Mouse (Mus musculus) inflammation-experienced regulatory T-cells, adult 6 months (primary cell): ENCODE results near the gene Gm3336. TPM values are rescaled to one million over a fixed set of nuclear protein-coding genes. Genes with fewer than 3 reads are reported as not detected.

ENCODE experiments used
- ATAC-seq: one replicate; pipeline ENCODE4 v1.8.0; 2017
- polyA plus RNA-seq, 3 experiments: library from polyadenylated mRNA; unstranded; fragments of 100-300 nt; shearing (Covaris generic); gene quantifications; one replicate each; pipeline ENCODE4 v1.2.1; 2017

Gm3336 gene
- polyA plus RNA-seq = under 1 TPM in 1 of 3 experiments, not detected in 2; 0.55 TPM

DNA sequence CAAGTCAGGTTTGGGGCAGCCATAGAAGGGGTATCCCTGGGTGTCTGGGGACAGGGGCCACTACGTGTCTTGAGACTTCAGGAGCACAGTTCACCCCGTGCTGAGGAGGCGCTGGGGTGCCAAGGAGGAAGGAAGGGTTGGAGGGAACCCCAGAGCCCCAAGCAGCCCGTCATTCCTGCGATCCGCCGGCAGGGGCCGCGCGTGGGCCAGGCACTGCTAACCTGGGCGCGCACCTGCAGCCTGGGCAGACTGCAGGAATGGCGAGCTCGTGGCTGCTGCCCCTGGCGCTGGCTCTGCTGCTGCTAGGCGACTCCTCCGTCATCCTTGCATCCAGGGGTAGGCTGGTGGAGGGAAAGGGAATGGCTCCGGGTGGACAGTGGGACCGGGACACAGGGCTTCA, at the start of gene Gm3336:
TSS of gene Gm3336 (plus strand) at position 247 of the 400 bp plus-strand sequence.
- peak; percentile 77 for ATAC-seq

DNA sequence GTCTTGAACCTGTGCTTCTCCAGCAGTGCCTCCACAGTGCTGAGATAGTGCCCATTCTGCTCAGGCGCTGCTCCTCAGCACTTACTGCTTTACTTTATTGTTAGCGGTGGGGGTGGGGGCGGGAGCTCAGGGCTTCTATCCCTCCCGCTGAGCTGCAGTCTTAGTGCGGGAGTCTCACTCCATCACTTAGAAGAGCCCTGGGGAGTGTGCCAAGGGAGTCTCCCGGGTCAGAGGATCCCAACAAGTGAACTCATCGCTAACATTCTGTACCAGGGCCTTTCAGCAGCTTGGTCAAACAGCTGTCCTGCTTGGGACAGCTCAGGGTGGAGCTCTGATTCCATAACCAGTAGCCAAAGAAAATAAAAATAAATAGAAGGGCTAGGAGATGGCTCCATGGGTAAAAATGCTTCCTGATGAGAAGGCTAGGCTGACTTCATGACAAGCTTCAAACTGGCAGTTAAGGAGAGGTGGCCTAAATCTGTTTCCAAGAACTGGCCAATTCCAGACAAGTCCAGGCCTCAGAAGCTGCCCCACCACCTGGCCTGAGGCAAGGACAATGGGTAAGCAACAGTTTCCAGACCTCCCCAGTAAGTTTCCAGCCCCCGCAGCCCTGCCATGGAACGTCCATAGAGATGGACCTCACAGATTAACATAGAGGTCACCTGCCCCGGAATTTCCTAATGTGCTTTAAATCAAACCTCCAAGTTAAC, 46.6 kb upstream of the Gm3336 start:
- ATAC-seq = no peak

DNA sequence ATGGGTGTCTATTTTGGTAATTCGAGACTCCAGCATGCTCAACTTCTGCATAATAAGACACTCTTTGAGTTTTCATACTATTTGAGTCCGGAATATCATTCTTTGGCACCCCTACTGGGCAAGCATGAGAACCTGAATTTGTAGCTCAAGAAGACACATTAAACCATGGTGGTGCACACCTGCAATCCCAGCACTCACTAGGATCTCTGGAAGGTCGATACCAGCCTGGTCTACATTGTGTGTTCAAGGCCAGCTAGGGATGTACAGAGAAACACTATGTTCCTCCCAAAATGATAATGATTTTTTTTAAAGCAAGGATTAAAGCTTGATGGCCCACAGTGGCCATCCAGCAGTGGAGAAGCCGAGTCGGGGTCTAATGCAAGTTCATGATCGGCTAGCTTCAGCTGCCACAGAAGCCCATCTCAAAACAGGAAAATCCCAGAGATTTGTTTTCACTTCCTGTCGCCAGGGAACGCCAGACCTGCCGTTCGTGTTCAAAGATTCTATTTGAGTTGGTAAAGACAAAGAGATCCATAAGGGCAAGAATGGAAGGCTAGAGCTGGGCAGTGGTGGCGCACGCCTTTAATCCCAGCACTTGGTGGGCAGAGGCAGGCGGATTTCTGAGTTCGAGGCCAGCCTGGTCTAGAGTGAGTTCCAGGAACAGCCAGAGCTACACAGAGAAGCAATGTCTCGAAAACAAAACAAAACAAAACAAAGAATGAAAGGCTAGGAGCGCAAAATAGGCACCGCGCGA, 45.8 kb upstream of the Gm3336 start:
- no peak for ATAC-seq

DNA sequence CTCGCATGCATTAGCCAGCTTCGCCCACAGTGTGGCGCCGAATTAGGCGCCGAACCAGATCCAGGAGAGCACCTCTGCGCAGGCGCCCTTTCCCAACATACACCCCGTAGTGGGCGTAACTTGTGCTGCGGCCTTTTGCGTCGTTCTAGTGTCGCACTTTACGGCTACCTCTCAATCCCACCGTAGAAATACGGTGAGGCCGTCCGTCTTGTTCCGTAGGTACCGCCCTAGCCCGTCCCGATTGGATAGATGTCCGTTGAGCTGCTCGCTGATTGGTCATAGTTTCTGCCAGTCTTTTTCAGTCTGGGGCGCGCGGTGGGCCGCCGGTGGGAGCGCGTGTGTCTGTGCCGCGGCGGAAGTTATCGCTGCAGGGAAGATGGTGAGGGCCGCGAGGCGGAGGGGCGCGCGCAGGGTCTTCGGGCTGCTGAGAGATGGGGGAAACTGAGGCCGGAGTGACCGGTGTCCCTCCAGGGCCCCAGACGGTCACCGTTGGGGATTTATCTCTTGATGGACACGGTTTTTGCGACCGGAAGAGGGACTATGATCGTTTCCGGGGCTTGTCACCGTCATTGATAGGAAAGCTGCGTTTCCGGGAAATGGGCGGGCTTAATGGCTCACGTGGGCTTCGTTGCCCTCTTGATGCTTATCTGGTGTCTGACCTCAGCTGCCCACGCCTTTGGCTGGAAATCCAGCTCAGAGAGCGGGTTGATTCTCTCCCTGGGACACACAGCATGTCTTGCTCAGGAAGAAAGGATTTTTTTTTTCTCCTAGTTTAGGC, 45.1 kb upstream of the Gm3336 start, which contains the start of gene Lsm4:
TSS of gene Lsm4 (plus strand) at position 170 of the 778 bp plus-strand sequence.
- peak; percentile 91 for ATAC-seq

DNA sequence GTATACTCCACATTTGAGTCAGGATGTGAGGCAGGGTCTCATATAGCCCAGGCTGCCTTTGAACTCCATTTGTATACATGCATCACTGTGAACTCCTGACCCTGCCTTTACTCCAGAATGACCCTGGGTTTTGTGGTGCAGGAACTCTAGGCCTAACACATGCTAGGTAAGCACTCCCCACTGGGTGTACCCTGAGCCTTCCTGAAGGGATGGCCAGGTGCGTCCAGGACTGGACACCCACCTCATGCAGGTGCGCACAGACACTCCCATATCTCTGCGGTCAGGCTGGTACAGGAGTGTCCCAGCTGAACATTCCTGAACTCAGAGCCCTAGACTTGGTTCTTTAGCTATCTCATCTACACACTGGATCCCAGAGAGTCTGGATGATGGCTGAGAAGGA, 44.2 kb upstream of the Gm3336 start:
- no peak for ATAC-seq

DNA sequence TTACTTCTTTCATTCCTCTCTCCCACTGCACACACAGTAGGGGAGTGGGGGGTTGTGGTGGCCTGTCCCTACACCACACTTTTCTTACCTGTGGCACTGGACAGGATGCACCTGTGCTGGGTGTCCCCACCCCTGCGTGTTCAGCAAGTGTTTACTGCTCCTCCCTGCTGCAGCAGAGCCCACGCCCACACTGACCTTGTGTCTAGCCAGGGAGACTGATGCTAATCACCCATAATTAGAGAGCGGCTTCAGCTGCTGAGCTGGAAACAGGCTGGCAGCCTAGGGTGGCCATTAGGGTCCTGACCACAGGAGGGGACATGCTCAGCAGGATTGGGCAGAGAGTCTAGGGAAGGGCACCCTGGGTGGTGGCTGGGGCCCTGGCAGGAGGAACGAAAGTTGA, 43.6 kb upstream of the Gm3336 start:
- no peak for ATAC-seq

- ATAC-seq = peak; percentile 54
These were observed 43.0 kb upstream of the Gm3336 start for GRCm38 (mm10) chr8:70675336-70675735.

DNA sequence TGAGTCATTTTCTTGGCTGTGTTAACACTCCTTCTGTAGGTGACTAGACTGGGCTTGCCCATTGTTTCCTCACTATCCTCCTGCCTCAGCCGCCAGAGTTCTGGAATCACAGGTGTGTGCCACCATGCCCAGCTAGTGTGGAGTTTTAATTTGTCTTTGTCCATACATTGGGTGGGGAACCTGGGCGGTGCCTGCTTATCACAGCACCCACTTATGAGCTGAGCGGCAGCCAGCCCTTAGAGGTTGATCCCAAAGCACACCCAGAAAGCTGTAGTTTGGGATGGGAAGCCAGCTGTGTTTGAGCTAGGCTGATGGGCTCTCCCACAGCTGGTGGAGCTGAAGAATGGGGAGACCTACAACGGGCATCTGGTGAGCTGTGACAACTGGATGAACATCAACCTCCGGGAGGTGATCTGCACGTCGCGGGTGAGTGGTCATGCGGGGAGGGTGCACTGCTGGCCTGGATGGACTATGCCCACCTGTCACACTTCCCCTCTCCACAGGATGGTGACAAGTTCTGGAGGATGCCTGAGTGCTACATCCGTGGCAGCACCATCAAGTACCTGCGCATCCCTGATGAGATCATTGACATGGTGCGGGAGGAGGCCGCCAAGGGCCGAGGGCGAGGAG, 40.8 kb upstream of the Gm3336 start:
- no peak for ATAC-seq

- no peak for ATAC-seq
These were observed 39.7 kb upstream of the Gm3336 start for GRCm38 (mm10) chr8:70678679-70679078.

- ATAC-seq = no peak
These were observed 38.9 kb upstream of the Gm3336 start for GRCm38 (mm10) chr8:70679404-70679803.

DNA sequence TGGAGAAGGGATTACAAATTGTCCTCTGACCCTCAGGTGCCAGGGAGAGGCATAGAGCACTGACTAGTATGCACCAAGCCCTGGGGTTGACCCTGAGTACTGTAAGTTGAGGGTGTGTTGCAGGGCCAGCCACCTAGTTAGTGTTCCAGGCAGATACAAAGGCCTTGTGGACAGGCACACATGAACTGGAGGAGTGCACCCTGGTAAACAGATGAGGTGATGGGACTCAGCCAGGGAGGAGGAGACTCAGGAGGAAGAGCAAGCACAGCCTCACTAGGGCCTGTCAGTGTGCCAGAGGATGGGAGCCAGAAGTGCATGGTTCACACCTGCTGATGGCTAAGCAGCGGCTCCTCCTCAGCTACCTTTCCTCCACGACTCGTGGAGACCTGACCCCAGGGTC, 38.3 kb upstream of the Gm3336 start:
- ATAC-seq = no peak

DNA sequence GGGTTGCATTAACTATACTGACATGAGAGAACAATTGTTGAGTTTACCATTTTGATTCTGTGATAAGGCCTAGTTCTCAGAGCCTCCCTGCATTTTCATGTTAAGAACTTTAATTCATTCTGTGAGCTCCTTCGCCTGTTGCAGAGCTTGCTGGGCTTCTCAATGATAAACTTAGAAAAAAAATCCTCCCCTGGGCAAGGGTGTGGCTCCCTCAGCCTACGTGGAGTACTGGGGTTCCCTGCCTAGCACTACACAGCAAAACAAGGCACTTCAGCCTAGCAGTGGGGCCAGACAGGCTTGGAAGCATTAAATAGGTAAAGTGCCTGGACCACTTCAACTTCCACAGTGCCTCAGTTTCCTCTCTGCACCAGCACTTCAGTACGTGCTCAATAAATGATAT, 36.9 kb upstream of the Gm3336 start:
- no peak for ATAC-seq

- no peak for ATAC-seq
These were observed 36.1 kb upstream of the Gm3336 start for GRCm38 (mm10) chr8:70682193-70682592.

DNA sequence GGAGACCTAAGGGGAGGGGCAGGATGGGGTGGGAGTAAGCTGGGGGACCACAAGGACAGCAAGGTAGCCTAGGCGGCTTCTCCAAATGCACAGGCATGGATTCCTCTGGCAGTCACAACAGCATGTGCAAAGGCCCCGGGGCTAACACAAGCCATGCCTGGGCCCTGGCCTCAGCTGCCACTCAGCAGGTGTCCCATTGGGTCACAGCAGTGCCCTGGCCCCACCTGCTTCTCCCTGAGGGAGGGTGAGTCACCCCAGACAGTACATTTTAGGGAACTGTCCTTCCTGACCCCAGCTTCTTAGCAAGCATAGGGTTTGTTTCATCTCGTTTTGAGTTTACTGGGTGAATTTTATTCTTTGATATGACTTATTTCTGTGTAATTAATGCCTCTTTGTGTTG, 35.7 kb upstream of the Gm3336 start:
- ATAC-seq = no peak

DNA sequence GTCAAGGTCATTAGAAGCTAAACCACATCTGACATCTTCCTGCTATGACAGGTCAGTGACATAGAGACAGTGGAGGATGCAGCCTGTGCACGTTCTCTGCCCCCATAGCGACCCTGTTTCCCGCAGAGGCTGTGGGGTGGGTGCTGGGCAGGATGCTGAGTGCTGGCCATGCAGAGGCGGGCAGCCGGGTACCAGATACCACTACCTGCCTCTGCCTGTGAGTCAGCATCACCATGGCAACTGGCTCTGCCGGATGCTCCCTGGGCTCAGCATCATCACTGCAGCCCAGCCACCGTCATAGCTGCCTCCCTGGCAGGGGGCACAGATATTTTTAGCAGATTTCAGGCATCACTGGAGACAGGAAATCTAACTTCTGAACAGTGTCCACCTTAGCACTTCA, 34.1 kb upstream of the Gm3336 start:
- peak; percentile 97 for ATAC-seq

DNA sequence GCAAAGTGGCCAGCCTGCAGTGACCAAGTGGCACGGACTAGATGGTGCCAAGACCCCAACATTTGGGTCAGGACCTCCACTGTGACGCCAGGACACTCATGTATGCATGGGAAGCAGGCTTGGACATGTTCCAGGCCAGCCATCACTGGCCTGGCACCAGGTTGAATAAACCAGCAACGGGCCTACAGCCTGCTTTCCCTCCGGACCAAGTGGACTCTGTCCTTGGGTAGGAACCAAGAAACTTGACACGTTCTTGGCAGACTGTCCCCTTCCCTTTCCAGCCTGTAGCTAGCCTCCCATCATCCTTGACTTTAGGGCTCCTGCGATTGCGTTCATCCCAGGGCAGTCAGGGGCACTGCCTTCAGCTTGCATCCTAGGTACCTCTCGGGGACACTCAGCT, 30.8 kb upstream of the Gm3336 start:
- ATAC-seq = no peak

DNA sequence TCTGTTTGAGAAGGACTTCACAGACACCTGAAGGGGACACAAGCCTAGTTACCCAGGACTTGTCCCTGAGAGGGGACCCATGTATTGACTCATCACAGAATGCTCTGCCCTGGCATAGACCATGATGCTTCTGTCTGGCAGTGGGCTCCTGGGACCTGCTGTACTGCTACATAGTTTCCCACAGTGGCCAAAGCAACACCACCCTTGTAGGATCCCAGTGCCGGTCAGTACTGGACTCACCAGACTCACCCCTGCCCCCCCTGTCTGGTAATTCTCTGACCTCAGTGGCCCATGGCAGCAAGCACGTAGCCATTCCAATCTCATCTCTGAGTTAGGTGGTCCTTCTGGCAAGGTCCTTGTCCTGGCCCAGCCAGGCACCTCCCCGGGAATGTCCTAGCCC, 30.2 kb upstream of the Gm3336 start:
- no peak for ATAC-seq

DNA sequence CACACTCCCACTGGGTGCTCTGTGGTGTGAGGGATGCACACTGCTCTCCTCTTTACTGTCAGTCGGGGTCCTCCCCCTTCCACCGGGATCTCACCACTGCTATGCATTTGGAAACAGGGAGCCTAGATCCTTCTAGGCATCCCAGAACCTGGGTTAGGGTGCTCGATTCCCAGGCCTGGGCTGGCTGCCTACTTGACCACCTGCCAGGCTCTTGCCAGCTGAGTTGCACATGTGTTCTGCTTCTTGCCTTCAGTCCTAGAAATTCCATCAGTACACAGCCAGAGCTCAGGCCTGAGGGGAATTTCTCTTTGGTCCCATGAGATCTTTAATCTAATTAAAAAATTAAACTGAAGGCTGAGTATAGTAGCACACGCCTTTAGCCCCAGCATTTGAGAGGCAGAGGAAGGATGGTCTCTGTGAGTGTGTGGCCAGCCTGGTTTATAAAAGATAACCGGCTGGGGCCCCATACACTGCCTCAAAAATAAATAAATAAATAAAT, 28.4 kb upstream of the Gm3336 start:
- ATAC-seq = no peak

- ATAC-seq = no peak
These were observed 27.1 kb upstream of the Gm3336 start for GRCm38 (mm10) chr8:70691230-70691629.

DNA sequence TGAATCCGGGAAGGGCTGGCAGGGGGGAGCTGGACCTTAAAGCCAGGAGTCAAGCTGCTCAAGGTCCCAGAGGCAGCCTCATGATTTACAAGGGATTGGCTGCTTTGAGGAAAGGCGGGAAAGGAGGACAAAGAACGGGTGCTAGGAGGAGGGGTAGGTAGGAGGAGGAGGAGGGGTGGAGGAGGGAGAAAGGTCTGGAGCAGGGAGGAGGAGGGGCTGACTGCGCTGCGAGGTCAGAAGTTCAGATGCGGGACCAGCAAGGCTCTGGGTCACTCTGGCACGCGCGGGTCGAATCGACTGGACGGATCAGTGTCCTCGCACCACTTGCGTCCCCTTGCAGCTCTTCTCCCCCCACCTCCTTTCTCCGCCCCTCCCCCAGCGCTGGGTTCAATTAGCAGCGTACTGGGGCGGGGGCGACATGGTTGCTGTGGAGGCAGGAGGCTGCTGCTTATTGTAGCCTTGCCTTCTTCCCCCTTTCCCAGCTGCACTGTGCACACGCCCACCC, 26.6 kb upstream of the Gm3336 start:
- no peak for ATAC-seq

DNA sequence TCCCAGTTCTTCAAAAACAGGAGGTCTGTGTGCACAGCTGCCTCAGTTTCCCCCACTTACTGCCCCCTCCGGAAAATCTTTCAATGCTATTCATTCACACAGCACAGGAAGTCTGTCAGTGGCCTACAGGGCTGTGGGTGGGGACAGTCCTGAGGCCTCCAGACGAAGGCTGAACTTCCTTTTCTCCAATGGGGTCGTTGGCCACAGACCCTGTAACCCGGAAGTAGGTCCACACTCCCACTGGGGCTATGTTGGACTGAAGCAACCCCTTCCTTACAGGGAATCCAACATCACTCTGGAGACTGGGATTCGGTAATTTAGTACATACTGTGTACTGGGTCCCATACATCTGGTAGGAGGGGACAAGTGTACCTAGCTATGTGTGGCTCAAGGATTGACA, 24.7 kb upstream of the Gm3336 start:
- no peak for ATAC-seq

- peak; percentile 4 for ATAC-seq
These were observed 22.9 kb upstream of the Gm3336 start for GRCm38 (mm10) chr8:70695318-70696018.
